ENCODE assay signal across 14 mouse cellular contexts in the genomic region with DNA sequence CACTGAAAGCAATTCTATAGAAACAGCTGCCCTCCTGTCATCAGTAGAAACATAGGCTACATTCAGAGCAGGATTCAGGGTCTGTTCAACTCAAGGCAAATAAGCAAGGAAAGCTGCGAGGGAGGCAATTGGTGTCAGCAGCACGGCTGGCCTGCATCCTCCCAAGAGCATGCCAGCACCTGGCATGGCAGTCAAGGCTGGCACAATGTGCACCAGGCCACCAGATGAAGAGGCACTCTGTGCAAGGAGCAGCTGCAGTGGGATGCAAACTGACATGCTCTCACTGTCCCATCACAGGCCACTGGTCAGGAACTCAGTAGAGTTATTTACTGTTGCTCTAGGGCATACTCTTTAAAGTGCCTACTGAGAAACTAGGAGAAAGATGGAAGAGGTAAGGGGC. TPM values are rescaled to one million over a fixed set of nuclear protein-coding genes. Genes with fewer than 3 reads are reported as not detected.
A peak's percentile ranks its signal among the peaks of the same experiment; 100 is the strongest.
DNase-seq lines count a peak whose midpoint lies in the region; ATAC-seq and TF ChIP-seq lines count a peak whose summit lies in the region.
"Had no signal": no experiment of that assay in that cellular context is flagged by ENCODE, and none has a peak within 500 bp of the region (broad histone marks: within the 10 kb centered on the region; RNA-seq: fewer than 3 reads in every experiment).

No protein-coding gene starts in this region.

- no peaks in the 10 kb centered on the region for H3K27me3 ChIP-seq in hindbrain, embryonic 12.5 days
- no peaks in the 10 kb centered on the region for H3K27me3 ChIP-seq in hindbrain, embryonic 10.5 days (ENCODE audit: insufficient read depth, poor library complexity, severe bottlenecking)
- no peaks in the 10 kb centered on the region for H3K27me3 ChIP-seq in hindbrain, embryonic 14.5 days (ENCODE audit: control insufficient read depth, insufficient read depth, low read length)
- no peaks in the 10 kb centered on the region for H3K27me3 ChIP-seq in stomach, postnatal 0 days (ENCODE audit: control insufficient read depth, insufficient read depth, low read length)
- H3K27me3 ChIP-seq: midbrain, embryonic 13.5 days had no signal

- no peak for DNase-seq in hindbrain, embryonic 10.5 days (ENCODE audit: low spot score)
- peak; percentile 57 for DNase-seq in Muller cell, postnatal 12 days (ENCODE audit: inconsistent ontology term)
- peak; percentile 55 for DNase-seq in adipocyte (ENCODE audit: low spot score)
- DNase-seq in hindbrain, embryonic 14.5 days (ENCODE audit: low spot score), result no peak
- no peak for DNase-seq in stomach, postnatal 0 days (ENCODE audit: low spot score)
- no peak for DNase-seq in lung, postnatal 10 days
- DNase-seq: liver; spleen, adult 18-20 months had no signal

- no peak for TF ChIP-seq EP300 in stomach, postnatal 0 days (optimal IDR thresholded peaks at IDR 0.05)

- H3K27ac ChIP-seq in hindbrain, embryonic 12.5 days, result 0 out of 2 replicates have a peak overlapping the region, but pooled peaks have one; percentile 35
- H3K27ac ChIP-seq in hindbrain, embryonic 10.5 days, result no peak overlapping the region
- H3K27ac ChIP-seq in hindbrain, embryonic 14.5 days, result no peak overlapping the region
- H3K27ac ChIP-seq in stomach, postnatal 0 days (replicated peaks), result no peak overlapping the region
- H3K27ac ChIP-seq: kidney, postnatal 0 days; midbrain, embryonic 13.5 days had no signal

- no peaks in the 10 kb centered on the region for H3K9me3 ChIP-seq in hindbrain, embryonic 12.5 days (replicated peaks)
- H3K9me3 ChIP-seq in hindbrain, embryonic 10.5 days, result no peaks in the 10 kb centered on the region
- no peaks in the 10 kb centered on the region for H3K9me3 ChIP-seq in hindbrain, embryonic 14.5 days (ENCODE audit: control insufficient read depth, low read length)
- no peaks in the 10 kb centered on the region for H3K9me3 ChIP-seq in stomach, postnatal 0 days (ENCODE audit: control insufficient read depth, low read length)
- H3K9me3 ChIP-seq: G1E; midbrain, embryonic 13.5 days had no signal

- no peak for TF ChIP-seq CTCF in stomach, postnatal 0 days (IDR thresholded peaks at IDR 0.05; ENCODE audit: low read depth)

- WGBS in hindbrain, embryonic 12.5 days, result 84% methylated on average over 2 of the region's 2 CpGs
- 90% methylated on average over 2 of the region's 2 CpGs for WGBS in hindbrain, embryonic 10.5 days
- 57% methylated on average over 2 of the region's 2 CpGs for WGBS in hindbrain, embryonic 14.5 days
- WGBS in stomach, postnatal 0 days, result 83% methylated on average over 2 of the region's 2 CpGs

- no peak for ATAC-seq in hindbrain, embryonic 12.5 days (ENCODE audit: low FRiP score)
- 0 out of 2 replicates have a peak, but pooled peaks have one; percentile 24 for ATAC-seq in hindbrain, embryonic 14.5 days (ENCODE audit: low FRiP score)
- ATAC-seq in stomach, postnatal 0 days (ENCODE audit: low FRiP score, low TSS enrichment), result no peak
- ATAC-seq in megakaryocyte progenitor cell, adult 5-6 weeks (replicated peaks; ENCODE audit: poor library complexity), result no peak
- ATAC-seq: midbrain, embryonic 13.5 days had no signal

- H3K4me3 ChIP-seq in hindbrain, embryonic 12.5 days, result no peak overlapping the region
- no peak overlapping the region for H3K4me3 ChIP-seq in hindbrain, embryonic 10.5 days
- H3K4me3 ChIP-seq in hindbrain, embryonic 14.5 days (replicated peaks; ENCODE audit: low read length), result no peak overlapping the region
- H3K4me3 ChIP-seq in stomach, postnatal 0 days (ENCODE audit: low read depth, low read length), result no peak overlapping the region
- H3K4me3 ChIP-seq: midbrain, embryonic 13.5 days had no signal

- no peak overlapping the region for H3K4me2 ChIP-seq in hindbrain, embryonic 12.5 days (replicated peaks)
- H3K4me2 ChIP-seq in hindbrain, embryonic 14.5 days (replicated peaks), result no peak overlapping the region
- no peak overlapping the region for H3K4me2 ChIP-seq in stomach, postnatal 0 days (replicated peaks; ENCODE audit: low read depth)
- H3K4me2 ChIP-seq: heart, embryonic 11.5 days; midbrain, embryonic 13.5 days had no signal

- H3K9ac ChIP-seq in hindbrain, embryonic 12.5 days, result no peak overlapping the region
- H3K9ac ChIP-seq in hindbrain, embryonic 14.5 days, result no peak overlapping the region
- H3K9ac ChIP-seq in stomach, postnatal 0 days (ENCODE audit: low read length), result no peak overlapping the region
- H3K9ac ChIP-seq: midbrain, embryonic 13.5 days had no signal

- peaks cover 30% of the 10 kb centered on the region for H3K4me1 ChIP-seq in hindbrain, embryonic 12.5 days
- H3K4me1 ChIP-seq in hindbrain, embryonic 10.5 days (replicated peaks), result peaks cover 15% of the 10 kb centered on the region
- peaks cover 17% of the 10 kb centered on the region for H3K4me1 ChIP-seq in hindbrain, embryonic 14.5 days (replicated peaks; ENCODE audit: control insufficient read depth, insufficient read depth, low read length)
- H3K4me1 ChIP-seq in stomach, postnatal 0 days (replicated peaks; ENCODE audit: control insufficient read depth, insufficient read depth), result no peaks in the 10 kb centered on the region

- no peaks in the 10 kb centered on the region for H3K36me3 ChIP-seq in hindbrain, embryonic 12.5 days
- peaks cover 32% of the 10 kb centered on the region for H3K36me3 ChIP-seq in hindbrain, embryonic 10.5 days
- no peaks in the 10 kb centered on the region for H3K36me3 ChIP-seq in hindbrain, embryonic 14.5 days (replicated peaks; ENCODE audit: control insufficient read depth, insufficient read depth)
- no peaks in the 10 kb centered on the region for H3K36me3 ChIP-seq in stomach, postnatal 0 days (ENCODE audit: control insufficient read depth, insufficient read depth, low read length)

RNA-seq across cellular contexts. Expression of a gene that starts 34.8 kb away (rescaled TPM):
- polyA plus RNA-seq in hindbrain, embryonic 12.5 days (2016; fragmentation: Nextera tagmentation; extraction: Ambion mirVana), result 1.7 and 1.8 TPM in 2 replicates
- polyA plus RNA-seq in hindbrain, embryonic 10.5 days (2016; fragmentation: Nextera tagmentation; extraction: Ambion mirVana), result 1.1 and 1.9 TPM in 2 replicates
- 1.6 and 2.2 TPM in 2 replicates for polyA plus RNA-seq in hindbrain, embryonic 14.5 days (2014; fragmentation: Nextera tagmentation; extraction: Ambion mirVana)
- polyA plus RNA-seq in stomach, postnatal 0 days (2015; fragmentation: Nextera tagmentation; extraction: Ambion mirVana), result 1.9 and 2.0 TPM in 2 replicates
- 11.3 and 15.9 TPM in 2 replicates for total RNA-seq in megakaryocyte progenitor cell, adult 5-6 weeks (2015)
- 13.1 TPM in 2 replicates for total RNA-seq in megakaryocyte progenitor cell, adult 5-6 weeks (2017)

RNA-seq across cellular contexts. Expression of a gene that starts 35.6 kb away (rescaled TPM):
- 32.4 and 37.5 TPM in 2 replicates for polyA plus RNA-seq in hindbrain, embryonic 12.5 days (2016; fragmentation: Nextera tagmentation; extraction: Ambion mirVana)
- 28.5 and 29.6 TPM in 2 replicates for polyA plus RNA-seq in hindbrain, embryonic 10.5 days (2016; fragmentation: Nextera tagmentation; extraction: Ambion mirVana)
- 33.8 and 36.9 TPM in 2 replicates for polyA plus RNA-seq in hindbrain, embryonic 14.5 days (2014; fragmentation: Nextera tagmentation; extraction: Ambion mirVana)
- 13.7 and 13.9 TPM in 2 replicates for polyA plus RNA-seq in stomach, postnatal 0 days (2015; fragmentation: Nextera tagmentation; extraction: Ambion mirVana)
- total RNA-seq in megakaryocyte progenitor cell, adult 5-6 weeks (2015), result 58.0 and 60.1 TPM in 2 replicates
- total RNA-seq in megakaryocyte progenitor cell, adult 5-6 weeks (2017), result 9.0 and 12.6 TPM in 2 replicates

Comparison
In these comparisons a context has a peak if more than half of its experiments do, and no peak if none do; other contexts are left out.
1. DNase-seq: peak in Muller cell, postnatal 12 days (single experiment) and adipocyte (single experiment); none in hindbrain, embryonic 10.5 days (single experiment), hindbrain, embryonic 14.5 days (single experiment), stomach, postnatal 0 days (single experiment) and lung, postnatal 10 days (single experiment).